Mouse (Mus musculus) liver, embryonic 11.5 days (tissue): ENCODE measurements at regions not wholly inside any gene's neighbourhood (a gene's known extent, or its start where the extent isn't known, plus 50 kb on each side); places are given as distances from the start of the nearest gene placed in this dataset.

Experiments
- ATAC-seq: fragments of 200-750 bp; cut with Nextera tagmentation; replicated peaks from 2 replicates; pipeline ENCODE4 v1.8.0; 2017; ENCODE audit warnings: moderate number of reproducible peaks, mild to moderate bottlenecking, moderate TSS enrichment, moderate library complexity; ENCODE audit not compliant: low FRiP score
- DNase-seq: peaks from one replicate; pipeline ENCODE4 v3.0.0-alpha.2; 2017; ENCODE audit warnings: low spot score
- H3K27ac ChIP-seq: fragments of 300-500 bp; sonication (generic); 2 replicates; pipeline ENCODE4 v1.5.1; 2014; ENCODE audit warnings: mild to moderate bottlenecking, low read depth, low read length, control low read depth
- H3K27me3 ChIP-seq: fragments of 300-500 bp; sonication (generic); replicated peaks from 2 replicates; pipeline ENCODE4 v1.6.1; 2014; ENCODE audit warnings: low read length, mixed read lengths; ENCODE audit not compliant: control insufficient read depth, insufficient read depth
- H3K36me3 ChIP-seq: fragments of 300-500 bp; sonication (generic); 2 replicates; pipeline ENCODE4 v1.6.1; 2014; ENCODE audit warnings: mild to moderate bottlenecking, low read length, moderate library complexity, mixed read lengths; ENCODE audit not compliant: control insufficient read depth, insufficient read depth
- H3K4me1 ChIP-seq: fragments of 300-500 bp; sonication (generic); replicated peaks from 2 replicates; pipeline ENCODE4 v1.6.1; 2014; ENCODE audit warnings: low read length, mixed read lengths; ENCODE audit not compliant: control insufficient read depth, insufficient read depth
- H3K4me2 ChIP-seq: fragments of 300-500 bp; sonication (generic); 2 replicates; pipeline ENCODE4 v1.6.1; 2014; ENCODE audit warnings: mild to moderate bottlenecking, control low read depth, moderate library complexity
- H3K4me3 ChIP-seq: fragments of 300-500 bp; sonication (generic); 2 replicates; pipeline ENCODE4 v1.5.1; 2014; ENCODE audit warnings: low read depth, low read length, control low read depth
- H3K9ac ChIP-seq: fragments of 300-500 bp; sonication (generic); 2 replicates; pipeline ENCODE4 v1.6.1; 2014; ENCODE audit warnings: low read depth, low read length, control low read depth
- H3K9me3 ChIP-seq: fragments of 300-500 bp; sonication (generic); 2 replicates; pipeline ENCODE4 v1.6.1; 2016; ENCODE audit warnings: low read length, inconsistent platforms, mixed read lengths; ENCODE audit not compliant: control insufficient read depth
- WGBS: fragments of 180-500 bp; shearing (Covaris S2); extraction: QIAGEN DNeasy Blood & Tissue Kit; methylation state at CpG from one replicate; pipeline ENCODE4 v1.1.7; 2014; 5-methylcytosine and 5-hydroxymethylcytosine counted together

DNA sequence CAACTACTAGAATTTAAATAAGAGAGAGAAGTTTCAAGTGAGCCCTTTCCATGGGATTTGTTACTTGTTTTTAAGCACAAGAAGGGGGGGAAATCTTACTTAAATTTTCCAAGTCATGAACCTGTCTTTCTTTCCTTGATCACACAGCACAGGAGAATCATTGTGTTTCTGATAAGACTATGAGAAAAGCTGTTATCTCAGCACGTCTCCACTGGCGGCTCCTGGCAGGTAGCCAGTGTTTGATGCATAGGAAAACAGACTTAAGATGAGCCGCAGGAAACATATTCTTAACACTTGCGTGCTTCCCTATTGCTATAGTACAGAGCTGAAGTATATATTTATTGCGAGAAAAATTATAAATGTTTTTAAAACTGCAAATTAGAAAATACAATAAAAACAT lies 920.3 kb downstream of the Efna5 start:
- WGBS, result 49% methylated on average over 5 of the region's 5 CpGs
- no peak for ATAC-seq
- H3K4me2 ChIP-seq, result no peak overlapping the region
- H3K9me3 ChIP-seq, result no peaks in the 10 kb centered on the region
- no peak overlapping the region for H3K4me3 ChIP-seq
- no peak overlapping the region for H3K27ac ChIP-seq
- no peak overlapping the region for H3K9ac ChIP-seq
- no peak for DNase-seq
- H3K36me3 ChIP-seq, result no peaks in the 10 kb centered on the region
- no peaks in the 10 kb centered on the region for H3K4me1 ChIP-seq
- H3K27me3 ChIP-seq, result no peaks in the 10 kb centered on the region

- Histone ChIP-seq H3K4me2 (no peak overlapping the region), H3K36me3 (no peaks in the 10 kb centered on the region), H3K27me3 (no peaks in the 10 kb centered on the region), H3K9ac (no peak overlapping the region), H3K27ac (no peak overlapping the region), H3K9me3 (no peaks in the 10 kb centered on the region), H3K4me1 (no peaks in the 10 kb centered on the region), H3K4me3 (no peak overlapping the region)
- peak; percentile 87 for ATAC-seq
- DNase-seq, result no peak
- 59% methylated on average over 5 of the region's 5 CpGs for WGBS
Measured at GRCm38 (mm10) chr17:61960017-61960813, 920.9 kb downstream of the Efna5 start.

DNA sequence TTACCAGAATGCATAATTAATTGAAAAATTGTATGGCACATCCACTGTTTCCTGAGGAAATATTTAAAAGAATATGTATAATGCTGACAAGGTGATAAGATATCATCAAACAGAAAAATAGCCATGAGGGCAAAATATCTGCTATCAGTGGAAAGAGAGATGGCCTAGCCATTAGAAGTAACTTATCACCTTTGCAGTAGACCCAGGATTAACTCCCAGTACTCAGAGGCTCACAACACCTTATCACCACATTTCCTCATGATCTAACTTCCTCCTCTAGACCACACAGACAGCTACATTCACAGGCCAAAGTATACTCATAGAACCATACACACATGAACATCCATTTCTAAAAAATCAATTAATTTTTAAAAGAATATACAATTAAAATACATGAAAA lies 963.4 kb downstream of the Efna5 start:
- no peak overlapping the region for H3K4me3 ChIP-seq
- no peak overlapping the region for H3K4me2 ChIP-seq
- no peaks in the 10 kb centered on the region for H3K27me3 ChIP-seq

GRCm38 (mm10) chr17:61902898-61903297 lies 978.2 kb downstream of the Efna5 start:
- Histone ChIP-seq H3K4me2 (no peak overlapping the region), H3K4me1 (no peaks in the 10 kb centered on the region), H3K4me3 (no peak overlapping the region), H3K27ac (no peak overlapping the region), H3K9ac (no peak overlapping the region), H3K36me3 (no peaks in the 10 kb centered on the region), H3K27me3 (no peaks in the 10 kb centered on the region), H3K9me3 (no peaks in the 10 kb centered on the region)
- ATAC-seq (no peak), DNase-seq (no peak)
- WGBS, result 89% methylated on average over 19 of the region's 19 CpGs

More for the DNA sequence above, 963.4 kb downstream of the Efna5 start:
- no peaks in the 10 kb centered on the region for H3K4me1 ChIP-seq
- H3K36me3 ChIP-seq, result no peaks in the 10 kb centered on the region
- no peaks in the 10 kb centered on the region for H3K9me3 ChIP-seq
- ATAC-seq (no peak), DNase-seq (no peak)
- no peak overlapping the region for H3K9ac ChIP-seq
- no peak overlapping the region for H3K27ac ChIP-seq

DNA sequence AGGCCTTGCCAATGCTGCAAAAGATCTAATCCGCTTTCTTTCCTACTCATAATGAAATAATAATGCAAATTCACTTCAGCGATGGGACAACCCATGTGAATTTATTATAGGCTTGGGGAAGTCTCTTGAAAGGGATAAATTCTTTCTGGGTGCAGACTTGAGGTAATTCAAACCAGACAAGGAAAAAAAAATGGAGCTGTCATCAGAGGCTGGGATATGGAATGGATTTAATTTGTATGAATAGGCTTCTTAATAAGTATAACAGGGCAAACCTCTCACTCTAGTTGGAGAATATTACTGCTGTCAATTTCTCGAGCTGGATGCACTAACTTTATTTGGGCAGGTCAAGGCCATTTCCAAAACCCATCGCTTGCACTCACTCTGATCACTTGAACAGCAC lies 990.5 kb downstream of the Efna5 start:
- DNase-seq (no peak), ATAC-seq (no peak)
- Histone ChIP-seq H3K9me3 (no peaks in the 10 kb centered on the region), H3K27ac (no peak overlapping the region), H3K4me3 (no peak overlapping the region), H3K4me1 (no peaks in the 10 kb centered on the region), H3K27me3 (no peaks in the 10 kb centered on the region), H3K9ac (no peak overlapping the region), H3K36me3 (no peaks in the 10 kb centered on the region), H3K4me2 (no peak overlapping the region)
- 78% methylated on average over 4 of the region's 4 CpGs for WGBS

- no peak for DNase-seq
- 68% methylated on average over 4 of the region's 4 CpGs for WGBS
- no peak for ATAC-seq
Measured at GRCm38 (mm10) chr17:61866154-61866553, 1015.0 kb downstream of the Efna5 start.

DNA sequence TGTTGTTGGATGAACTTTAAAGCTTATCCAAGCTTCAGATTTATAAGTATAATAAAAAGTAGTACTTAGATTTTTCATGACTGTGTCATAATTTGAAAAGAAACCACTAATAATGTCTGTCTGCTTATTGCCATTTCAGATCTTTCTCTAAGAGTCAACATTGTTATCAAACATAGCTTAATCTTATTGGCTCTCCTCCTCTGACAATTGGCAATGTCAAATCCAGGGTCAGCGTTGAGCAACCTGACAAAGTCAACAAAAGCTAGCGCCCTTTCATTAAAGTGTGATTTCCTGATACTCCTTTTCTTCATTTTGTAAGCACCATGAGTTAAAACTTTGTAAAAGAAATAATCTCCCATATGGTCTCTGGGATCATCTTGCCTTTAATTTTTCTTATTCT lies 1018.7 kb downstream of the Efna5 start:
- Histone ChIP-seq H3K36me3 (no peaks in the 10 kb centered on the region), H3K9me3 (no peaks in the 10 kb centered on the region), H3K27me3 (no peaks in the 10 kb centered on the region), H3K27ac (no peak overlapping the region), H3K4me2 (no peak overlapping the region), H3K4me3 (no peak overlapping the region), H3K4me1 (no peaks in the 10 kb centered on the region), H3K9ac (no peak overlapping the region)
- no peak for DNase-seq
- no peak for ATAC-seq
- WGBS, result 65% methylated on average over 2 of the region's 2 CpGs

More at GRCm38 (mm10) chr17:61866154-61866553, 1015.0 kb downstream of the Efna5 start:
- Histone ChIP-seq H3K27me3 (no peaks in the 10 kb centered on the region), H3K4me3 (no peak overlapping the region), H3K9me3 (no peaks in the 10 kb centered on the region), H3K4me2 (no peak overlapping the region), H3K4me1 (no peaks in the 10 kb centered on the region), H3K36me3 (no peaks in the 10 kb centered on the region), H3K9ac (no peak overlapping the region), H3K27ac (no peak overlapping the region)

DNA sequence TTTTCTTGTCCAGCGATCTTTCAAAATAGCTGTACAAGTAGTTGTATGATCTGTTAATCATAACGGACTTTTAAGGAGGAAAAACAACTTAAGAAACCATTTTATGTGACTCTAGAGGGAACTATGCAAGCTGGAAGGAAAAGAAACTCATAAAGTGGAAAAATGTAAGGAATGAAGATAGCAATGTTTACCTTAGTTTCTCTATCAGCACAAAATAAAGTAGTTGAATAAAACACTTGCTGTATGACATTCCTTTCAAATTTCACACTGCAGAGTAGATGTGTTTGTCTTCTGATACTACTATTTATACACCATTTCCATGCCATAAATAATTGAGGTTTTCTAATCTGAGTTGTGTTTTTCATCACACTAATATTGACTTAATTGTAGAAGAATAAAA lies 1043.6 kb downstream of the Efna5 start:
- Histone ChIP-seq H3K9ac (no peak overlapping the region), H3K36me3 (no peaks in the 10 kb centered on the region), H3K9me3 (no peaks in the 10 kb centered on the region), H3K27ac (no peak overlapping the region), H3K4me3 (no peak overlapping the region), H3K4me1 (no peaks in the 10 kb centered on the region), H3K4me2 (no peak overlapping the region), H3K27me3 (no peaks in the 10 kb centered on the region)
- no peak for DNase-seq
- 69% methylated on average over 2 of the region's 2 CpGs for WGBS
- ATAC-seq, result no peak

DNA sequence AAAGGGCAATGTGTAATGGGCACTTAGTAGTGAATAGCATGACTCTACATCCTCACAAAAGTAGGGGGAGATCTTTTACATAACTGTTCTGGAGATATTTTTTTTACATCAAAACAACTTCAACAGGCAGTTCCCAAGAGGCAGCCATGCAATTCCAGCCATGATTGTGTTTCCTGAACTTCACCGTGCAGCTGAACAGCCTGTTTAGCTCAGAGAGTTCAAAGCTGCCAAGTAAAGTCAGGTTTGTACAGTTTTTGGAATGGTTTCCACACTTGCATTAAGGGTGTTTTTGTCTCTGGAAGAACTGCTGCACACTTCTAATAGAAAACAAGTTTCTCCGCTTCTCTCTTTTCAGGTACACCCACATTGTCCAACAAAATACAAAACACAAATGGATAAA lies 1065.6 kb downstream of the Efna5 start:
- DNase-seq (no peak), ATAC-seq (no peak)
- H3K36me3 ChIP-seq, result no peaks in the 10 kb centered on the region
- no peak overlapping the region for H3K4me2 ChIP-seq
- H3K4me3 ChIP-seq, result no peak overlapping the region
- 91% methylated on average over 2 of the region's 2 CpGs for WGBS
- no peak overlapping the region for H3K27ac ChIP-seq
- no peaks in the 10 kb centered on the region for H3K4me1 ChIP-seq
- H3K9ac ChIP-seq, result no peak overlapping the region
- no peaks in the 10 kb centered on the region for H3K27me3 ChIP-seq
- no peaks in the 10 kb centered on the region for H3K9me3 ChIP-seq
